Mouse (Mus musculus) adipocyte (in vitro differentiated cells): ENCODE data around the gene Uhrf1bp1l.

Experiments
- DNase-seq: peaks from one replicate; pipeline ENCODE4 v3.0.0-alpha.2; 2016; ENCODE audit warnings: low spot score

Gene Uhrf1bp1l

DNA sequence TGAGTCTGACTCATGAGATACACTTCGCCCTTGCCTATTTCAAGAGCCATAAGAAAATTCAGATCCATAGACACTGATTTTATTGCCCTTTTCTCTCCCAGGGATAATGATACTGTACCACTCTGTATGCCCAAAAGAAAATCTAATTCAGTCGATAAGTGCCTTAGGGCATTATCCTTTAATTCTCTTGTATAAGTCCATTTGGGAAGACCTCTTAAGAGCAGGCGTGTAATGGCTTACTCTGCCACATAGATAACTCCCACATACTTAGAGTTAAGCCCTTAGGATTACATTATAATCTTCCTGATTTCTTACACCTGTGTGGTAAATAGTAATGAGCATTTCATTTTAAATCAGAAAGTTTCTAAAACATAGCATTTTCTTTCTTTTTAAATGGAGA, 1.8 kb downstream of the Uhrf1bp1l start:
- DNase-seq = no peak

- DNase-seq = peak; percentile 53
These were observed 2.6 kb downstream of the Uhrf1bp1l start for GRCm38 (mm10) chr10:89747221-89747905.

GRCm38 (mm10) chr10:89747911-89748310, 3.1 kb downstream of the Uhrf1bp1l start:
- DNase-seq = no peak

DNA sequence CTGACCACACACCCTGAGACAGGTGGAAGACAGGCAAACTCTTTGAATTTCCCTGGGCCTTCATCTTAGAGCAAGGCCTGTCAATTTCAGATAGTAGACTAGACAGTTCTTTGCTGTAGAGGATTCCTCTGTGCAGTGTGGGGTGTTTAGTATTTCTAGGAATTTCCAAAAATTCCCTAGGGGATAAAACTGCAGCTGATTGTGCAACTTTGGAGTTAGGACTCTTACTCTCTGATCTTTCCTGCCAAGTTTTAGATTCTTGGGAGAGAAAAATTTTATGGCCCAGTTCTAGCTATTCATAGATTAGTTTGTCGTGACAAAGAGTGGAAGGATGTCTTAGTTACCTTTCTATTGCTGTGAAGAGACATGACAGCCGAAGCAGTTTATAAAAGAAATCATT, 3.8 kb downstream of the Uhrf1bp1l start:
- peak; percentile 72 for DNase-seq

- peak; percentile 48 for DNase-seq
These were observed 6.3 kb downstream of the Uhrf1bp1l start for GRCm38 (mm10) chr10:89751069-89751468.

- DNase-seq = no peak
These were observed 10.4 kb downstream of the Uhrf1bp1l start for GRCm38 (mm10) chr10:89755231-89755630.

DNA sequence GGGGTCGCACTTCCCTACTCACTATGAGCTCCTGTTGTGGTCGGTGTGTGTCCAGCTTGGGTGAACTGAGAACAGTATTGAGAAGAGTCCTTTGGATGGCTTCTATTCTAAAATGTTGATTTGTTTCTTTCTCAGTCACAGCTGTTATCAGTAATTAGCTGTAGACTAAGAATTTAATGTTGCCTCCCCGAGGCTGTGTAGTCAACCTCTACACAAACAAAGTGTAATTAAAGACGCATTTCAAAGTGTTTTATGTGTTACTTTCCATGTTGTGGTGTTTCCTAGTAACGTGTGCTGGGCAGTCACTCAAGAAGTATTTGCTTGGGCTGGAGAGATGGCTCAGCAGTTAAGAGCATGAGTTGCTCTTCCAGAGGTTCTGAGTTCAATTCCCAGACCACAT, 16.0 kb downstream of the Uhrf1bp1l start:
- DNase-seq = no peak

GRCm38 (mm10) chr10:89764457-89765121, 19.8 kb downstream of the Uhrf1bp1l start:
- DNase-seq = no peak

- no peak for DNase-seq
These were observed 21.3 kb downstream of the Uhrf1bp1l start for GRCm38 (mm10) chr10:89765790-89766714.

- no peak for DNase-seq
These were observed 23.7 kb downstream of the Uhrf1bp1l start for GRCm38 (mm10) chr10:89768352-89769020.

DNA sequence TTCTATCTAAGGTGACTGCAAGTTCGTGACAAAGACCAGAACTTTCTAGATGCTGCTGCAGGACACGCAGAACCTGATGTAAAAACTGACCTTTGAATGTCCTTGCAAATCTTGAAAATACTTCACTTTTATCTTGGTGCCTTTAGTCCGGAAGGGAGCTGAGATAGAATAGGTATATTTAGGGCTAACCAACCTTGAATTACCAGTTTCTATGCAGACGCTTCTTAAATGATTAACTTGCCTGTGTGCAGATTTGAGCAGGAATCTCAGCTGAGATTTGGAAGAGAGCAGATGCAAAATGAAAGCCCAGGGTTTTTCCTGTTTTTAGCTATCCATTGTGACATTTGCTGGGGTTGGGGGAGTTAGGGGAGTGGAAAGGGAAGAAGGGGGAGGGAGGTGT, 24.3 kb downstream of the Uhrf1bp1l start:
- DNase-seq = no peak

GRCm38 (mm10) chr10:89771894-89772293, 27.1 kb downstream of the Uhrf1bp1l start:
- no peak for DNase-seq

DNA sequence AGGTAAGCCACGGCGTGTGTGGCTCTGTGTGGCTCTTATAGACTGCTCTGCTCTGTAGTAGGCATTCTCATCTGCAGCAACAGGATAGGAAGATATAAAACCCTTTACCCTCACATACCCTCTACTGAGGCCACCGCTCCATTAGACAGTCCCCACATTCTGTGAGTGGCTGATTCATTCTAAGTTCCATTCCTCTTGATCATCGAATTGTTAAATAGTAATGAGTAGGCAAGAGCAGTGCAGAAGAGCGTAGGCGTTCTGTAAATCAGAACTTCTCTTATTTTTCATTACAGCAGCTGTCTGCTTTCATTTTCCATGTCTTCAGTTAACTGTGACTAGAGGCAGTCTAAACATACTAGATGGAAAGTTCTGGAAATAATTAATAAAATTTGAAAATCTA, 31.2 kb downstream of the Uhrf1bp1l start:
- no peak for DNase-seq

- no peak for DNase-seq
These were observed 47.1 kb downstream of the Uhrf1bp1l start for GRCm38 (mm10) chr10:89791870-89792269.

DNA sequence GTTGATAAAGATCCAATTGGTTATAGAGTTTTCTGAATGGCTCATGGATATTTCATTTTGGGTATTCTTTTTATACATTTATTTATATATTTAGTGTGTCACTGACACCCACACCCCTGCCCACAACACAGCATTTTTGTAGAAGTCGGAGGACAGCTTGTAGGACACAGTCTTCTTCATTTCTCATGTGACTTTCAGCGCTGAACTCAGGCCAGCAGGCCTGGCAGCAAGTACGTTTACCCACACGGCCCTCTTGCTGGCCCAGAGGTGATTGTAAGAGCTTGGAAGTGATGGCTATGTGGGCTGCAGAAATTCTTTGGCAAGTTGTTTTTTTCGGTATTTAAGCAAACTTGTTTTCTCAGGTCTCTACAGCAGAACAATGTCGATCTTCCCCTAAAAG, 49.3 kb downstream of the Uhrf1bp1l start:
- DNase-seq = peak; percentile 65

DNA sequence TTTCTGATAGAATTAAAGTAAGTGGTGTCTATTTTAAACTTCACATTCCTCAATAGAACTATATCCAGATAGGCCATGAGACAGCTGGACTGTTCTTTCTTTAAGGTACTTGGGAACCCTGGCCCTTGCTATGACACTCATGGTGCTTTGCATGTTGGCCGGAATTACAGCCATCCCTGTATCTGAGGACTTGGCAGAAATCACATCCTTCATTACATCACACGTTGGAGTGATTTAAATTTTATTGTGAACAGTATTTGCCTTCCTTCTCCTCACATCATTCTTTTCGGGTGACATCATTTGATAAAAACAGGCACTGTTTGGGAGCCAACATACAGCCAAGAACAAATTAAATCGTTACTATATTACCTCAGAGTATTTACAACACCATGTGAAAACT, 74.4 kb downstream of the Uhrf1bp1l start:
- no peak for DNase-seq

DNA sequence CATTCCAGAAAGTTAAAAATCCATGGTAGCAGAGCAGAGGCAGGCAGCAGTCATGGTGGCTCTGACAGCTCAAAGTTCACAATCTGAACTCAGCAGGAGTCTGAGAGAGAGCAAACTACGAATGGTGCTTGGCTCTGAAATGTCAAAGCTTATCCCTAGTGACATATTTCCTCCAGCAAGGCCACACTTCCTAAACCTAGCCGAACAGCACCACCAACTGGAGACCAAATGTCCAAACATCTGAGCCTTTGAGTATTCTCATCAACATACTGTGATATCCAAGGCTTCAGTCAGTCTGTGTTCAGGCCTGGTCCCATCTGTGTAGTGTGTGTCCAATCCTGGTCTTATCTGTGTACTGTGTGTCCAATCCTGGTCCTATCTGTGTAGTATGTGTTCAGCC, 79.1 kb downstream of the Uhrf1bp1l start:
- DNase-seq = peak; percentile 66

GRCm38 (mm10) chr10:89826896-89827295, 82.1 kb downstream of the Uhrf1bp1l start:
- no peak for DNase-seq

- DNase-seq = no peak
These were observed 87.5 kb downstream of the Uhrf1bp1l start for GRCm38 (mm10) chr10:89832334-89832733.

- no peak for DNase-seq
These were observed 88.4 kb downstream of the Uhrf1bp1l start for GRCm38 (mm10) chr10:89833166-89833565.

- no peak for DNase-seq
These were observed 92.7 kb downstream of the Uhrf1bp1l start for GRCm38 (mm10) chr10:89837476-89837875.

GRCm38 (mm10) chr10:89838834-89839233, 94.0 kb downstream of the Uhrf1bp1l start:
- DNase-seq = no peak
